Mouse (Mus musculus) stomach, embryonic 15.5 days (tissue): ENCODE data around the gene Vwa3b. TPM values are rescaled to one million over a fixed set of nuclear protein-coding genes. Genes with fewer than 3 reads are reported as not detected.

Experiments used
- ATAC-seq: fragments of 200-750 bp; cut with Nextera tagmentation; 2 replicates; pipeline ENCODE4 v1.8.0; 2017; ENCODE audit warnings: low read depth, moderate number of reproducible peaks, moderate TSS enrichment; ENCODE audit not compliant: insufficient read depth, low FRiP score
- H3K27ac ChIP-seq: fragments of 300-500 bp; sonication (generic); 2 replicates; pipeline ENCODE4 v1.5.1; 2015; ENCODE audit warnings: mild to moderate bottlenecking, inconsistent platforms
- H3K27me3 ChIP-seq: fragments of 300-500 bp; sonication (generic); replicated peaks from 2 replicates; pipeline ENCODE4 v1.6.1; 2015; ENCODE audit warnings: inconsistent platforms
- H3K36me3 ChIP-seq: fragments of 300-500 bp; sonication (generic); 2 replicates; pipeline ENCODE4 v1.6.1; 2015; ENCODE audit warnings: inconsistent platforms
- H3K4me1 ChIP-seq: fragments of 300-500 bp; sonication (generic); 2 replicates; pipeline ENCODE4 v1.6.1; 2015; ENCODE audit warnings: inconsistent platforms
- H3K4me2 ChIP-seq: fragments of 300-500 bp; sonication (generic); 2 replicates; pipeline ENCODE4 v1.6.1; 2015; ENCODE audit warnings: mild to moderate bottlenecking, inconsistent platforms
- H3K4me3 ChIP-seq: fragments of 300-500 bp; sonication (generic); replicated peaks from 2 replicates; pipeline ENCODE4 v1.5.1; 2015; ENCODE audit warnings: inconsistent platforms
- H3K9ac ChIP-seq: fragments of 300-500 bp; sonication (generic); 2 replicates; pipeline ENCODE4 v1.6.1; 2015; ENCODE audit warnings: inconsistent platforms
- H3K9me3 ChIP-seq: fragments of 300-500 bp; sonication (generic); 2 replicates; pipeline ENCODE4 v1.6.1; 2016; ENCODE audit warnings: inconsistent platforms
- WGBS: fragments of 180-500 bp; shearing (Covaris S2); methylation state at CpG from one replicate; pipeline ENCODE4 v1.1.7; 2015; 5-methylcytosine and 5-hydroxymethylcytosine counted together
- polyA plus RNA-seq: library from polyadenylated mRNA; unstranded; fragments of >200 nt; fragmentation: Nextera tagmentation; extraction: Ambion mirVana; gene quantifications from 2 replicates; pipeline ENCODE4 v1.2.1, GENCODE M21; 2015

Vwa3b gene
- 1.3 TPM in 2 replicates for polyA plus RNA-seq

- no peak within 1 kb of the TSS for H3K9ac ChIP-seq
- no peak within 1 kb of the TSS for H3K4me3 ChIP-seq
- no peaks in the 10 kb centered on the region for H3K9me3 ChIP-seq
- no peak within 1 kb of the TSS for H3K27ac ChIP-seq
- ATAC-seq = no peak
- WGBS = 53% methylated on average over 5 of the region's 5 CpGs
- no peaks in the 10 kb centered on the region for H3K36me3 ChIP-seq
- no peaks in the 10 kb centered on the region for H3K27me3 ChIP-seq
- no peak within 1 kb of the TSS for H3K4me2 ChIP-seq
- peaks cover 11% of the 10 kb centered on the region for H3K4me1 ChIP-seq
Measured at GRCm38 (mm10) chr1:37025962-37026686, at the start of gene Vwa3b. Gene Vwa3b (plus strand): TSS chr1:37026596.

- no peaks in the 10 kb centered on the region for H3K9me3 ChIP-seq
Measured at GRCm38 (mm10) chr1:36976770-36977169, 49.6 kb upstream of the Vwa3b start.

GRCm38 (mm10) chr1:36982191-36982961 lies 44.0 kb upstream of the Vwa3b start:
- no peak overlapping the region for H3K4me3 ChIP-seq
- no peaks in the 10 kb centered on the region for H3K27me3 ChIP-seq
- WGBS = 76% methylated on average over 9 of the region's 9 CpGs
- H3K27ac ChIP-seq = no peak overlapping the region
- no peak overlapping the region for H3K4me2 ChIP-seq
- H3K4me1 ChIP-seq = no peaks in the 10 kb centered on the region
- H3K9ac ChIP-seq = no peak overlapping the region
- no peaks in the 10 kb centered on the region for H3K36me3 ChIP-seq
- ATAC-seq = no peak
- H3K9me3 ChIP-seq = no peaks in the 10 kb centered on the region

More at GRCm38 (mm10) chr1:36976770-36977169, 49.6 kb upstream of the Vwa3b start:
- WGBS = 68% methylated on average over 4 of the region's 4 CpGs
- Histone ChIP-seq H3K4me3 (no peak overlapping the region), H3K9ac (no peak overlapping the region), H3K27me3 (no peaks in the 10 kb centered on the region), H3K36me3 (no peaks in the 10 kb centered on the region), H3K4me2 (no peak overlapping the region), H3K4me1 (no peaks in the 10 kb centered on the region), H3K27ac (no peak overlapping the region)
- no peak for ATAC-seq

GRCm38 (mm10) chr1:36983754-36984153 lies 42.6 kb upstream of the Vwa3b start:
- Histone ChIP-seq H3K9me3 (no peaks in the 10 kb centered on the region), H3K4me3 (no peak overlapping the region), H3K4me1 (0 out of 2 replicates have a peak, but pooled peaks cover 4% of the 10 kb centered on the region), H3K4me2 (no peak overlapping the region), H3K9ac (no peak overlapping the region), H3K27ac (no peak overlapping the region), H3K36me3 (no peaks in the 10 kb centered on the region), H3K27me3 (no peaks in the 10 kb centered on the region)
- WGBS = 31% methylated on average over 4 of the region's 4 CpGs
- no peak for ATAC-seq

GRCm38 (mm10) chr1:36984406-36984805 lies 42.0 kb upstream of the Vwa3b start:
- H3K4me1 ChIP-seq = 0 out of 2 replicates have a peak, but pooled peaks cover 4% of the 10 kb centered on the region
- no peaks in the 10 kb centered on the region for H3K27me3 ChIP-seq
- no peak for ATAC-seq
- no peak overlapping the region for H3K9ac ChIP-seq
- no peaks in the 10 kb centered on the region for H3K9me3 ChIP-seq
- H3K4me3 ChIP-seq = no peak overlapping the region
- no peak overlapping the region for H3K27ac ChIP-seq
- H3K4me2 ChIP-seq = no peak overlapping the region
- 28% methylated on average over 6 of the region's 6 CpGs for WGBS
- H3K36me3 ChIP-seq = no peaks in the 10 kb centered on the region

GRCm38 (mm10) chr1:36985896-36986295 lies 40.5 kb upstream of the Vwa3b start:
- Histone ChIP-seq H3K27ac (no peak overlapping the region), H3K9me3 (no peaks in the 10 kb centered on the region), H3K4me3 (no peak overlapping the region), H3K36me3 (no peaks in the 10 kb centered on the region), H3K4me2 (no peak overlapping the region), H3K27me3 (no peaks in the 10 kb centered on the region), H3K4me1 (0 out of 2 replicates have a peak, but pooled peaks cover 4% of the 10 kb centered on the region), H3K9ac (no peak overlapping the region)
- ATAC-seq = no peak
- 65% methylated on average over 6 of the region's 6 CpGs for WGBS

GRCm38 (mm10) chr1:36986396-36987160 lies 39.8 kb upstream of the Vwa3b start:
- no peak overlapping the region for H3K4me3 ChIP-seq
- WGBS = 66% methylated on average over 14 of the region's 14 CpGs
- H3K36me3 ChIP-seq = no peaks in the 10 kb centered on the region
- H3K4me2 ChIP-seq = no peak overlapping the region
- 0 out of 2 replicates have a peak, but pooled peaks cover 4% of the 10 kb centered on the region for H3K4me1 ChIP-seq
- ATAC-seq = no peak
- no peaks in the 10 kb centered on the region for H3K9me3 ChIP-seq
- H3K27me3 ChIP-seq = no peaks in the 10 kb centered on the region
- H3K9ac ChIP-seq = no peak overlapping the region
- H3K27ac ChIP-seq = no peak overlapping the region

- no peak overlapping the region for H3K27ac ChIP-seq
- H3K4me1 ChIP-seq = 0 out of 2 replicates have a peak, but pooled peaks cover 4% of the 10 kb centered on the region
- 70% methylated on average over 10 of the region's 10 CpGs for WGBS
- H3K36me3 ChIP-seq = no peaks in the 10 kb centered on the region
- no peak overlapping the region for H3K9ac ChIP-seq
- H3K4me2 ChIP-seq = no peak overlapping the region
- no peak for ATAC-seq
- no peaks in the 10 kb centered on the region for H3K9me3 ChIP-seq
- no peak overlapping the region for H3K4me3 ChIP-seq
- no peaks in the 10 kb centered on the region for H3K27me3 ChIP-seq
Measured at GRCm38 (mm10) chr1:36987172-36988148, 38.9 kb upstream of the Vwa3b start.

GRCm38 (mm10) chr1:36988161-36988560 lies 38.2 kb upstream of the Vwa3b start:
- Histone ChIP-seq H3K4me3 (no peak overlapping the region), H3K9me3 (no peaks in the 10 kb centered on the region), H3K36me3 (no peaks in the 10 kb centered on the region), H3K9ac (no peak overlapping the region), H3K27ac (no peak overlapping the region), H3K27me3 (no peaks in the 10 kb centered on the region), H3K4me1 (0 out of 2 replicates have a peak, but pooled peaks cover 4% of the 10 kb centered on the region), H3K4me2 (no peak overlapping the region)
- no peak for ATAC-seq
- WGBS = 91% methylated on average over 6 of the region's 6 CpGs

- no peak overlapping the region for H3K4me2 ChIP-seq
- no peak overlapping the region for H3K9ac ChIP-seq
- no peak overlapping the region for H3K4me3 ChIP-seq
- no peaks in the 10 kb centered on the region for H3K27me3 ChIP-seq
- 0 out of 2 replicates have a peak, but pooled peaks cover 4% of the 10 kb centered on the region for H3K4me1 ChIP-seq
- no peaks in the 10 kb centered on the region for H3K9me3 ChIP-seq
- no peak for ATAC-seq
- H3K27ac ChIP-seq = no peak overlapping the region
- whole genome bisulfite sequencing = 57% methylated on average over 6 of the region's 6 CpGs
- H3K36me3 ChIP-seq = no peaks in the 10 kb centered on the region
Measured at GRCm38 (mm10) chr1:36988561-36988960, 37.8 kb upstream of the Vwa3b start.

- no peak overlapping the region for H3K4me3 ChIP-seq
- H3K9me3 ChIP-seq = no peaks in the 10 kb centered on the region
- H3K9ac ChIP-seq = no peak overlapping the region
- no peak overlapping the region for H3K27ac ChIP-seq
- 89% methylated on average over 5 of the region's 5 CpGs for WGBS
- H3K27me3 ChIP-seq = no peaks in the 10 kb centered on the region
- no peak for ATAC-seq
- no peaks in the 10 kb centered on the region for H3K36me3 ChIP-seq
- no peaks in the 10 kb centered on the region; the same call in 1 of the 2 replicates for H3K4me1 ChIP-seq
- H3K4me2 ChIP-seq = no peak overlapping the region
Measured at GRCm38 (mm10) chr1:36994296-36994695, 32.1 kb upstream of the Vwa3b start.
